Mouse (Mus musculus): ENCODE results near the gene Marco. TPM values are rescaled to one million over a fixed set of nuclear protein-coding genes. Genes with fewer than 3 reads are reported as not detected.

Marco gene
- polyA plus RNA-seq, 1 experiment from 2014 or later, result not detected

DNA sequence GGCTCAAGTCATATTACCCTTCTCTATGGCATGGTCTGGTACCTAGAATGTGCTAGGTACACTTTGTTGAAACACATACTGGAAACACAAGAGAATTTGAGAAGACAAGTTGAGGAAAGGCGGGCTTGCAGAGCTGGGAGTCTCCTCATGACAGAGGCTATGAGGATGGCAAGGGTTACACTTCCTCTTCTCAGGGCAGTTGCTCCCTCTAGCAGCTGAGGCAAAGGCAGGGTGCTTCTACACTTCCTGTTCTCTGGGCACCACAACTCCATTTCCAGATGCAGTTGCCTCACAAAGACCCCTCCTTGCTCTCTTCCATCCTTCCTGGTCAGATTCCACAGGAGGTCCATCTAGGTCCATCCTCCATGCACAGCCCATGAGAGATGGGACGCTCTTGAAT, 37.5 kb downstream of the Marco start:
- Histone ChIP-seq H3K27ac (replicated peaks in 1 of 2; ENCODE audit: control insufficient read depth in 1 of 2, insufficient read depth in 1 of 2, low read depth in 2 of 2, low read length in 2 of 2) (no peak overlapping the region), H3K4me2 (ENCODE audit: low read length) (no peak overlapping the region), H3K4me3 (ENCODE audit: control insufficient read depth in 1 of 2, insufficient read depth in 1 of 2, low read depth in 1 of 2, low read length in 2 of 2) (no peak overlapping the region), H3K9ac (ENCODE audit: low read length) (no peak overlapping the region), H3K4me1 (ENCODE audit: control insufficient read depth in 2 of 2, insufficient read depth in 2 of 2, low read length in 2 of 2) (no peaks in the 10 kb centered on the region), H3K9me3 (ENCODE audit: control insufficient read depth, low read length) (no peaks in the 10 kb centered on the region), H3K36me3 (ENCODE audit: control insufficient read depth, insufficient read depth, low read length) (no peaks in the 10 kb centered on the region), H3K27me3 (ENCODE audit: control insufficient read depth, insufficient read depth, low read length) (no peaks in the 10 kb centered on the region)
- ATAC-seq (ENCODE audit: insufficient number of reproducible peaks, insufficient read depth, low FRiP score, low read depth), result no peak
- WGBS, result 88% methylated on average over 2 of the region's 2 CpGs

DNA sequence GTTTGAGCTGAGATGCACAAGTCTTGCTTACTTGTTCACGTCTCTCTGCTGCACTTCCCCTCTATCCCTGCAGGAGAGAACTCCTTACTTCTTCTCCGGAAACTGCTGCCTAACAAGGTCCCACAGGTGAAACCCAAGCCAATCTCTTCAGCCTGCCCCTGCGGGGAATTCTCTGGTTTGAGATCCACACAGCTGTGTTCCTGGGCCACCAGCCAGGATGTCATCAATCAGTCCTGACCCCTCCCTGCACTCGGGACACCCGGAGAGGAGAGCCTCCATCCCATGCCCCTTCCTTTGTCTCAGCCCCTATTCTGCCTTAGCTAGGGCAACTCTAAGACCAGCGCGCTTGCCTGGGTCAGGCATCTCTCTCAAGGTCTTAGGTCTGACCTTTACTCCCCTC, 38.1 kb downstream of the Marco start:
- H3K4me2 ChIP-seq (ENCODE audit: low read length), result no peak overlapping the region
- H3K9me3 ChIP-seq (ENCODE audit: control insufficient read depth, low read length), result no peaks in the 10 kb centered on the region
- H3K4me3 ChIP-seq (ENCODE audit: control insufficient read depth in 1 of 2, insufficient read depth in 1 of 2, low read depth in 1 of 2, low read length in 2 of 2), result no peak overlapping the region
- H3K27me3 ChIP-seq (ENCODE audit: control insufficient read depth, insufficient read depth, low read length), result no peaks in the 10 kb centered on the region
- no peak for ATAC-seq (ENCODE audit: insufficient number of reproducible peaks, insufficient read depth, low FRiP score, low read depth)
- H3K9ac ChIP-seq (ENCODE audit: low read length), result no peak overlapping the region
- H3K27ac ChIP-seq (replicated peaks in 1 of 2; ENCODE audit: control insufficient read depth in 1 of 2, insufficient read depth in 1 of 2, low read depth in 2 of 2, low read length in 2 of 2), result no peak overlapping the region
- WGBS, result 37% methylated on average over 7 of the region's 7 CpGs
- no peaks in the 10 kb centered on the region for H3K4me1 ChIP-seq (ENCODE audit: control insufficient read depth in 2 of 2, insufficient read depth in 2 of 2, low read length in 2 of 2)
- no peaks in the 10 kb centered on the region for H3K36me3 ChIP-seq (ENCODE audit: control insufficient read depth, insufficient read depth, low read length)

GRCm38 (mm10) chr1:120459032-120459431, 45.8 kb downstream of the Marco start:
- Histone ChIP-seq H3K9ac (ENCODE audit: low read length) (no peak overlapping the region), H3K27ac (replicated peaks in 1 of 2; ENCODE audit: control insufficient read depth in 1 of 2, insufficient read depth in 1 of 2, low read depth in 2 of 2, low read length in 2 of 2) (no peak overlapping the region), H3K4me2 (ENCODE audit: low read length) (no peak overlapping the region), H3K27me3 (ENCODE audit: control insufficient read depth, insufficient read depth, low read length) (no peaks in the 10 kb centered on the region), H3K36me3 (ENCODE audit: control insufficient read depth, insufficient read depth, low read length) (no peaks in the 10 kb centered on the region), H3K9me3 (ENCODE audit: control insufficient read depth, low read length) (no peaks in the 10 kb centered on the region), H3K4me1 (ENCODE audit: control insufficient read depth in 2 of 2, insufficient read depth in 2 of 2, low read length in 2 of 2) (no peaks in the 10 kb centered on the region), H3K4me3 (ENCODE audit: control insufficient read depth in 1 of 2, insufficient read depth in 1 of 2, low read depth in 1 of 2, low read length in 2 of 2) (no peak overlapping the region)
- no peak for ATAC-seq (ENCODE audit: insufficient number of reproducible peaks, insufficient read depth, low FRiP score, low read depth)
- 67% methylated on average over 6 of the region's 6 CpGs for WGBS

GRCm38 (mm10) chr1:120458524-120458923, 46.3 kb downstream of the Marco start:
- WGBS, result 37% methylated on average over 5 of the region's 5 CpGs
- no peaks in the 10 kb centered on the region for H3K4me1 ChIP-seq (ENCODE audit: control insufficient read depth in 2 of 2, insufficient read depth in 2 of 2, low read length in 2 of 2)
- H3K27ac ChIP-seq (replicated peaks in 1 of 2; ENCODE audit: control insufficient read depth in 1 of 2, insufficient read depth in 1 of 2, low read depth in 2 of 2, low read length in 2 of 2), result no peak overlapping the region
- H3K9ac ChIP-seq (ENCODE audit: low read length), result no peak overlapping the region
- no peaks in the 10 kb centered on the region for H3K36me3 ChIP-seq (ENCODE audit: control insufficient read depth, insufficient read depth, low read length)
- no peak overlapping the region for H3K4me3 ChIP-seq (ENCODE audit: control insufficient read depth in 1 of 2, insufficient read depth in 1 of 2, low read depth in 1 of 2, low read length in 2 of 2)
- no peaks in the 10 kb centered on the region for H3K27me3 ChIP-seq (ENCODE audit: control insufficient read depth, insufficient read depth, low read length)
- no peak overlapping the region for H3K4me2 ChIP-seq (ENCODE audit: low read length)
- no peaks in the 10 kb centered on the region for H3K9me3 ChIP-seq (ENCODE audit: control insufficient read depth, low read length)
- ATAC-seq (ENCODE audit: insufficient number of reproducible peaks, insufficient read depth, low FRiP score, low read depth), result no peak

DNA sequence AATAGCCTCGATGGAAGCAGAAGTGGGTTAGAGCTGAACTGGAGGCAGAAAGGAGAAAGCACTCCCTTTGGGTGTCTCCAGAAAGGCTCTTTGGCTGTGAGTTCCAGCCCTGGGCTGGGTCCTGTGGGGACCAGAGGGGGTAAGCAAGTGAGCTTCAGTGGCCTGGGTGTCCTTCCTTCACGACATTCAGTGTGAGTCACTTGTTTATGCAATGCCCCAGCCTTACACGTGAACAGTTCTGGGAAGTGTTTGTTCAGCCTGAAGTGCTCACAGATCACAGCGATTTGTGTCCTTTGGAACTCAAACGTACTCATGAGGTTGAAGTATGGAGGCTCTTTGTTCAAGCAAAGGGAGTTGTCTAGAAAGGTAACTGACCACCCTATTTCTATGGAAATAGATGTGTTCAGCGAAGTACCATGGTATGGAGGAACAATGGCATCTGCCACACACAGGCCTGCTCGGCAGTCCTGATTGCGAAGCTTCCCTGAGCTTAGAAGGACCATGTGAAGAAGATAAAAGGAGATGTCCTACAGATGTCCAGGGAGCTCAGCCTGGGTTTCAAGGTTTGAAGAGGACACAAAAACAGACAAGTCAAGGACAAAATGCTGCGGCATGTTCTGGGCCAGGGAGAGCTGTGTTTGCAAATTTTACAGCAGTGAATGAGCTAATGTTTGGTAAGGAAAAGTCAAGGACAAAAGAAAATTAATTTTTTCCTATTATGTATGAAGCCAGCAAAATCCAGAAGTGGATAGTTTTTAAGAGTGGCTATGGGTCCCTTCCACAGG, 53.1 kb downstream of the Marco start:
- Histone ChIP-seq H3K9me3 (ENCODE audit: control insufficient read depth, low read length) (no peaks in the 10 kb centered on the region), H3K4me1 (ENCODE audit: control insufficient read depth in 2 of 2, insufficient read depth in 2 of 2, low read length in 2 of 2) (no peaks in the 10 kb centered on the region), H3K4me3 (ENCODE audit: control insufficient read depth in 1 of 2, insufficient read depth in 1 of 2, low read depth in 1 of 2, low read length in 2 of 2) (no peak overlapping the region), H3K36me3 (ENCODE audit: control insufficient read depth, insufficient read depth, low read length) (no peaks in the 10 kb centered on the region), H3K9ac (ENCODE audit: low read length) (no peak overlapping the region), H3K27me3 (ENCODE audit: control insufficient read depth, insufficient read depth, low read length) (no peaks in the 10 kb centered on the region), H3K27ac (replicated peaks in 1 of 2; ENCODE audit: control insufficient read depth in 1 of 2, insufficient read depth in 1 of 2, low read depth in 2 of 2, low read length in 2 of 2) (no peak overlapping the region), H3K4me2 (ENCODE audit: low read length) (no peak overlapping the region)
- 68% methylated on average over 9 of the region's 9 CpGs for WGBS
- ATAC-seq (ENCODE audit: insufficient number of reproducible peaks, insufficient read depth, low FRiP score, low read depth), result no peak

GRCm38 (mm10) chr1:120449662-120450061, 55.2 kb downstream of the Marco start:
- ATAC-seq (ENCODE audit: insufficient number of reproducible peaks, insufficient read depth, low FRiP score, low read depth), result no peak
- Histone ChIP-seq H3K36me3 (ENCODE audit: control insufficient read depth, insufficient read depth, low read length) (no peaks in the 10 kb centered on the region), H3K9ac (ENCODE audit: low read length) (no peak overlapping the region), H3K4me2 (ENCODE audit: low read length) (no peak overlapping the region), H3K27ac (replicated peaks in 1 of 2; ENCODE audit: control insufficient read depth in 1 of 2, insufficient read depth in 1 of 2, low read depth in 2 of 2, low read length in 2 of 2) (no peak overlapping the region), H3K4me3 (ENCODE audit: control insufficient read depth in 1 of 2, insufficient read depth in 1 of 2, low read depth in 1 of 2, low read length in 2 of 2) (no peak overlapping the region), H3K4me1 (ENCODE audit: control insufficient read depth in 2 of 2, insufficient read depth in 2 of 2, low read length in 2 of 2) (no peaks in the 10 kb centered on the region), H3K9me3 (ENCODE audit: control insufficient read depth, low read length) (no peaks in the 10 kb centered on the region), H3K27me3 (ENCODE audit: control insufficient read depth, insufficient read depth, low read length) (no peaks in the 10 kb centered on the region)
- 12% methylated on average over 2 of the region's 2 CpGs for WGBS

- H3K4me2 ChIP-seq (ENCODE audit: low read length), result no peak overlapping the region
- H3K4me1 ChIP-seq (ENCODE audit: control insufficient read depth in 2 of 2, insufficient read depth in 2 of 2, low read length in 2 of 2), result no peaks in the 10 kb centered on the region
- no peak overlapping the region for H3K9ac ChIP-seq (ENCODE audit: low read length)
- H3K27me3 ChIP-seq (ENCODE audit: control insufficient read depth, insufficient read depth, low read length), result no peaks in the 10 kb centered on the region
- H3K36me3 ChIP-seq (ENCODE audit: control insufficient read depth, insufficient read depth, low read length), result no peaks in the 10 kb centered on the region
- no peak overlapping the region for H3K4me3 ChIP-seq (ENCODE audit: control insufficient read depth in 1 of 2, insufficient read depth in 1 of 2, low read depth in 1 of 2, low read length in 2 of 2)
- H3K27ac ChIP-seq (replicated peaks in 1 of 2; ENCODE audit: control insufficient read depth in 1 of 2, insufficient read depth in 1 of 2, low read depth in 2 of 2, low read length in 2 of 2), result no peak overlapping the region
- whole genome bisulfite sequencing, result 53% methylated on average over 3 of the region's 3 CpGs
- H3K9me3 ChIP-seq (ENCODE audit: control insufficient read depth, low read length), result no peaks in the 10 kb centered on the region
- no peak for ATAC-seq (ENCODE audit: insufficient number of reproducible peaks, insufficient read depth, low FRiP score, low read depth)
Measured at GRCm38 (mm10) chr1:120443228-120443639, 61.6 kb downstream of the Marco start.

DNA sequence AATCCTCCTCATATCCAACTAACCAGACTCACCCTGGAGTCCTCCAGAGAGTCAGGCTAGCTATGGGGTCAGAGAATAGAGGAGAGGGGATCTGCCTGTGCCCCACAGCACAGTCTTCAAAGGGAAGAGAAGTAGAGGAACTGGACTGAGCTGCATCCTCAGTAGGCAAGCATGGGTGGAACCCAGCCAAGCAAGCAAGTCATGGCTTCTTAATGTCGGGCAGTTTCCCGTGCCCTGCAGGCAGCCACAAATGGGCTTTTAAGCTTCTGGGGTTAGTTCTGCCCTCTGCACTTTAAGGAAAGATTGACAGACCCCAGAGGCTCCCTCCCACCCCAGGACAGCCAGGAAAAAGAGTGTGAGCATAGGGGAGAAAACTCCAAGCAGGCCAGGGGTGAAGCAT, 63.2 kb downstream of the Marco start:
- Histone ChIP-seq H3K27ac (replicated peaks in 1 of 2; ENCODE audit: control insufficient read depth in 1 of 2, insufficient read depth in 1 of 2, low read depth in 2 of 2, low read length in 2 of 2) (no peak overlapping the region), H3K4me1 (ENCODE audit: control insufficient read depth in 2 of 2, insufficient read depth in 2 of 2, low read length in 2 of 2) (no peaks in the 10 kb centered on the region), H3K36me3 (ENCODE audit: control insufficient read depth, insufficient read depth, low read length) (no peaks in the 10 kb centered on the region), H3K9ac (ENCODE audit: low read length) (no peak overlapping the region), H3K4me3 (ENCODE audit: control insufficient read depth in 1 of 2, insufficient read depth in 1 of 2, low read depth in 1 of 2, low read length in 2 of 2) (no peak overlapping the region), H3K4me2 (ENCODE audit: low read length) (no peak overlapping the region), H3K27me3 (ENCODE audit: control insufficient read depth, insufficient read depth, low read length) (no peaks in the 10 kb centered on the region), H3K9me3 (ENCODE audit: control insufficient read depth, low read length) (no peaks in the 10 kb centered on the region)
- WGBS, result 52% methylated on average over 2 of the region's 2 CpGs
- ATAC-seq (ENCODE audit: insufficient number of reproducible peaks, insufficient read depth, low FRiP score, low read depth), result no peak

All from heart, embryonic 14.5 days (tissue).